Mouse (Mus musculus) hindbrain, postnatal 0 days (tissue): ENCODE measurements at regions not wholly inside any gene's neighbourhood (a gene's known extent, or its start where the extent isn't known, plus 50 kb on each side); places are given as distances from the start of the nearest gene placed in this dataset.
"Not testable (repeated sequence)": the region's sequence is repeated elsewhere in the genome, so short reads cannot be mapped to it uniquely, and the experiment has no call there.

Experiments
- ATAC-seq: fragments of 200-750 bp; cut with Nextera tagmentation; 2 replicates; pipeline ENCODE4 v1.8.0; 2017; ENCODE audit warnings: mild to moderate bottlenecking, moderate TSS enrichment, moderate library complexity
- DNase-seq: peaks from one replicate; pipeline ENCODE4 v3.0.0-alpha.2; 2015; ENCODE audit warnings: low spot score
- H3K27ac ChIP-seq: fragments of 300-500 bp; sonication (generic); 2 replicates; pipeline ENCODE4 v1.5.1; 2014; ENCODE audit warnings: mild to moderate bottlenecking
- H3K27me3 ChIP-seq: fragments of 300-500 bp; sonication (generic); 2 replicates; pipeline ENCODE4 v1.6.1; 2014; ENCODE audit warnings: low read length, mixed read lengths; ENCODE audit not compliant: insufficient read depth
- H3K36me3 ChIP-seq: fragments of 300-500 bp; sonication (generic); 2 replicates; pipeline ENCODE4 v1.6.1; 2014; ENCODE audit warnings: low read length, mixed read lengths; ENCODE audit not compliant: insufficient read depth
- H3K4me1 ChIP-seq: fragments of 300-500 bp; sonication (generic); 2 replicates; pipeline ENCODE4 v1.6.1; 2014; ENCODE audit warnings: antibody characterized with exemption, low read length, mixed read lengths; ENCODE audit not compliant: insufficient read depth
- H3K4me2 ChIP-seq: fragments of 300-500 bp; sonication (generic); 2 replicates; pipeline ENCODE4 v1.6.1; 2014; ENCODE audit warnings: low read depth, mild to moderate bottlenecking, low read length, moderate library complexity, mixed read lengths
- H3K4me3 ChIP-seq: fragments of 300-500 bp; sonication (generic); 2 replicates; pipeline ENCODE4 v1.5.1; 2014; ENCODE audit warnings: low read length
- H3K9ac ChIP-seq: fragments of 300-500 bp; sonication (generic); replicated peaks from 2 replicates; pipeline ENCODE4 v1.6.1; 2014; ENCODE audit warnings: mild to moderate bottlenecking, low read length, moderate library complexity, mixed read lengths
- H3K9me3 ChIP-seq: fragments of 300-500 bp; sonication (generic); 2 replicates; pipeline ENCODE4 v1.6.1; 2016; ENCODE audit warnings: low read length, mixed read lengths
- CTCF ChIP-seq: IDR thresholded peaks from 2 replicates; pipeline ENCODE4 v1.5.1; 2016; ENCODE audit warnings: antibody characterized with exemption, control low read depth, low read depth
- WGBS: fragments of 180-500 bp; shearing (Covaris S2); extraction: QIAGEN DNeasy Blood & Tissue Kit; methylation state at CpG from one replicate; pipeline ENCODE4 v1.1.7; 2014; 5-methylcytosine and 5-hydroxymethylcytosine counted together

- Histone ChIP-seq H3K27me3 (no peaks in the 10 kb centered on the region), H3K27ac (no peak overlapping the region), H3K4me3 (no peak overlapping the region), H3K4me2 (no peak overlapping the region), H3K4me1 (no peaks in the 10 kb centered on the region), H3K36me3 (no peaks in the 10 kb centered on the region), H3K9me3 (no peaks in the 10 kb centered on the region), H3K9ac (no peak overlapping the region)
- DNase-seq (no peak), ATAC-seq (no peak)
- WGBS = 93% methylated on average over 2 of the region's 2 CpGs
- no peak for TF ChIP-seq CTCF
Observed at GRCm38 (mm10) chr13:107569477-107569876, 474.8 kb upstream of the Smim15 start.

- 72% methylated on average over 7 of the region's 7 CpGs for WGBS
- no peak for TF ChIP-seq CTCF
- Histone ChIP-seq H3K27me3 (no peaks in the 10 kb centered on the region), H3K36me3 (no peaks in the 10 kb centered on the region), H3K9ac (no peak overlapping the region), H3K27ac (no peak overlapping the region), H3K9me3 (no peaks in the 10 kb centered on the region), H3K4me3 (no peak overlapping the region), H3K4me1 (no peaks in the 10 kb centered on the region), H3K4me2 (no peak overlapping the region)
- DNase-seq (no peak), ATAC-seq (no peak)
Observed at GRCm38 (mm10) chr13:107568701-107569121, 475.5 kb upstream of the Smim15 start.

DNA sequence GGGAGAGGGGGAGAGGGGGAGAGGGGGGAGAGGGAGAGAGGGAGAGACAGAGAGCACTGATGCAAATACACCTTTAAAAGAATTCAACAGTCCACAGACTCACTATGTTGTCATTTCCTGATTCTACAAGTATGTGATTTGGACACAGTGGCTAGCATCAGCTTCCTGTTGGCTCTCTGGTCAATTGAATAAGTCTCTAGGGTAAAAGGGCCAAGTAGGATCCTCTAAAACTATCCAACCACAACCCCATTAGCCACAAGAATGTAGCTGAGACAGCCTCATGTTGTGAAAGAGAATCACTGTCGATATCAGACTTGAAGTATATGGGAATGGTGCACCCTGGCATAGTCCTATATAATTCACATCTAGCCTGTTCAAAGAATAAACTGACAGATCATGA is 481.8 kb upstream of the Smim15 start:
- H3K9ac ChIP-seq = no peak overlapping the region
- H3K9me3 ChIP-seq = no peaks in the 10 kb centered on the region
- H3K4me1 ChIP-seq = no peaks in the 10 kb centered on the region
- DNase-seq (no peak), ATAC-seq (no peak)
- no peaks in the 10 kb centered on the region for H3K27me3 ChIP-seq
- TF ChIP-seq CTCF = no peak
- H3K4me2 ChIP-seq = no peak overlapping the region
- 78% methylated on average over 1 of the region's 1 CpGs for WGBS
- no peak overlapping the region for H3K4me3 ChIP-seq
- H3K27ac ChIP-seq = no peak overlapping the region
- no peaks in the 10 kb centered on the region for H3K36me3 ChIP-seq

DNA sequence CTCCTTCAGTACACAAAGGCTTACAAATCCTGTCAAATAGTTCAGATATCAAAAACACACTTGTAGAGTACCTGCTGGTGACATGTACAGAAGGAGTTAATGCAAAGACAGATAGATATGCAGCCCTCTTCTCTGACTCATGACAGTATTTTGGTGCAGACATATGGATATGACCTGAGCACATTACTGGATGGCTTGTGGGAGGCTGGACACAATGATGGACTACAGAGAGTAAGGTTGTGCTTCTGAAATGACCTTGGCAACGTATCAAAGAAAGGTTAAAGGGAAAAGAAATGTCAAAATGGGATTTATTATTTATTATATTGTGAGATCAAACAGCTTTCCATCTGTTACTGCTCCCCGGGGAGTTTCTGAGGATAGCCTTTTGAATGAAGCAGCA is 482.7 kb upstream of the Smim15 start:
- no peak overlapping the region for H3K9ac ChIP-seq
- no peak overlapping the region for H3K27ac ChIP-seq
- WGBS = 78% methylated on average over 2 of the region's 2 CpGs
- no peaks in the 10 kb centered on the region for H3K9me3 ChIP-seq
- H3K27me3 ChIP-seq = no peaks in the 10 kb centered on the region
- no peak for TF ChIP-seq CTCF
- no peaks in the 10 kb centered on the region for H3K4me1 ChIP-seq
- H3K4me2 ChIP-seq = no peak overlapping the region
- DNase-seq = no peak
- H3K4me3 ChIP-seq = no peak overlapping the region
- no peaks in the 10 kb centered on the region for H3K36me3 ChIP-seq
- ATAC-seq = no peak

- DNase-seq (no peak), ATAC-seq (no peak)
- H3K4me1 ChIP-seq = no peaks in the 10 kb centered on the region
- H3K9ac ChIP-seq = no peak overlapping the region
- no peak overlapping the region for H3K4me2 ChIP-seq
- no peak overlapping the region for H3K4me3 ChIP-seq
- no peak for TF ChIP-seq CTCF
- H3K27ac ChIP-seq = no peak overlapping the region
- H3K27me3 ChIP-seq = no peaks in the 10 kb centered on the region
- H3K36me3 ChIP-seq = no peaks in the 10 kb centered on the region
- WGBS = 74% methylated on average over 3 of the region's 3 CpGs
- no peaks in the 10 kb centered on the region for H3K9me3 ChIP-seq
Observed at GRCm38 (mm10) chr13:107555958-107556357, 488.3 kb upstream of the Smim15 start.

- H3K9me3 ChIP-seq = no peaks in the 10 kb centered on the region
- no peaks in the 10 kb centered on the region for H3K4me1 ChIP-seq
- no peaks in the 10 kb centered on the region for H3K36me3 ChIP-seq
- DNase-seq = no peak
- no peaks in the 10 kb centered on the region for H3K27me3 ChIP-seq
- no peak overlapping the region for H3K4me3 ChIP-seq
- TF ChIP-seq CTCF = no peak
- H3K9ac ChIP-seq = no peak overlapping the region
- 84% methylated on average over 3 of the region's 3 CpGs for WGBS
- no peak overlapping the region for H3K27ac ChIP-seq
- no peak for ATAC-seq
- H3K4me2 ChIP-seq = no peak overlapping the region
Observed at GRCm38 (mm10) chr13:107554091-107554490, 490.2 kb upstream of the Smim15 start.

DNA sequence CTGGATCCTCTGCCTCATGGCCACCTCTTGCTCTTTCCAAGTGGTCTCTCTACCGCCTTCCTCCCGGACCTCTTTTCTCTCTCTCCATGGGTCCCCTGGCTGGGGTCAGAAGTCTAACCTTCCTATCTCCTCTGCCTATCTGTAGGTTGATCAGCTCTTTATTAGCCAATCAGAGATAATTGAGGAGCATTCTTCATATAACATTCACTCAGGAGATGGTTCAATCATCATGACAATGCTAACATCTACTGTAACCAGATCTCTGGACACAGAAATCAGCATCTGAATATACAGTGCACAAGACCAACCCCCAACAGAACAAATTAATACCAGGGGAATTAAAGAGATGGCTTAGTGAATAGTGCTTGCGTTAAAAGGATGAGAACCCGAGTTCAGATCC is 492.1 kb upstream of the Smim15 start:
- Histone ChIP-seq H3K9me3 (no peaks in the 10 kb centered on the region), H3K9ac (no peak overlapping the region), H3K4me2 (no peak overlapping the region), H3K4me3 (no peak overlapping the region), H3K36me3 (no peaks in the 10 kb centered on the region), H3K27ac (no peak overlapping the region), H3K4me1 (no peaks in the 10 kb centered on the region), H3K27me3 (no peaks in the 10 kb centered on the region)
- no peak for TF ChIP-seq CTCF
- 95% methylated on average over 4 of the region's 4 CpGs for whole genome bisulfite sequencing
- no peak for ATAC-seq
- no peak for DNase-seq

GRCm38 (mm10) chr13:107549995-107550394 is 494.3 kb upstream of the Smim15 start:
- not testable (repeated sequence) for H3K4me3 ChIP-seq, H3K27ac ChIP-seq, H3K9ac ChIP-seq, H3K27me3 ChIP-seq, H3K9me3 ChIP-seq, DNase-seq, H3K4me1 ChIP-seq, ATAC-seq, H3K4me2 ChIP-seq, H3K36me3 ChIP-seq
- WGBS = 98% methylated on average over 7 of the region's 7 CpGs
